Mouse (Mus musculus): Measurements from ENCODE around the gene Osbpl10. TPM values are rescaled to one million over a fixed set of nuclear protein-coding genes. Genes with fewer than 3 reads are reported as not detected.

The Osbpl10 gene
- polyA plus RNA-seq, 1 experiment from 2014 or later: 3.5 TPM

DNA sequence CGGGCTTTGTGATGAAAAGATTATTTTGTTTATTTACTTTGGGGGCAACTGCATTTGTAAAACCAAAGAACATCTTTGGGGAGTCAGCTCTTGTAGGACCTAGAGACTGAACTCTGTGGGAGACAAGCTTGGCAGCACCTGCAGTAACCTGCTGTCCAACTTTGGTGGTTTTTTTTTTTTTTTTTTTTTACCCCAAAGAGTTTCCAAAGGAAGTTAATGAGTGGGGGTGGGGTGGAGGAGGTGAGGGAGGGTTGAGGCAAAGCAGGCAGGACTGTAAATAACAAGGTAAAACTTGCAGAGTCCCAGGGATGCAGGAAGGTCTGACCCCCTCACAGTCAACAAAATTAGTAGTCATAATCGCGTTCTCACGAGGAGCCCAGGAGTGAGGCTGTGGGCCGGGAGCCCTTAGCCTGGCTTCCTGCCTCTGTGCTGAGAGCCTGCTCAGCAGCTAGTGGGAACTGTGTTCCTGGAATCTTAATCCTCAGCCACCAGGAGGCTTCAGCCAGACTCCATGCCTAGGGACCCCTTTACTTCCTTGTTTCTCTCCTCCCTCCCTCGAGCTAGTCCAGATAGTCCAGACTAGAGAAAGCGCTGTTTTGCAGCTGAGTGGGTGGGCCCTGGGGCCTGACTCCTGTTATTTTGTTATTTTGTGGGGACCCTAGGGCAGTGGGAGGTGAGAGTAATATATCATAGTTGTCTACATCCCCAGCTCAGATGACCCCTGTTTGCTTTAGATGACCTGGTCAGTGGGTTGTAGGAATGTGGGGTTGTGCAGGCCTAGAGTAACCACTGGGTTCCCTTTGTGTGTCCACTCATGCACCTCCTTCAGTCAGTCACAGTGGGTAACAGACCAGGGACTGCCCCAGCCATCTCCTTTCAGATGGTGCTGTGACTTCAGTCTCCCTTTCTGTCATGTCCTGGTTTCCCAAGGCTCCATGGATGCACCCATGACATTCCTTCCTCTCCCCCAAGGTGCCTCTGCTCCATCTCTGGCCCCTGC, 236.5 kb downstream of the Osbpl10 start:
- Histone ChIP-seq H3K27ac (peak overlapping the region; percentile 22), H3K9me3 (no peaks in the 10 kb centered on the region), H3K27me3 (no peaks in the 10 kb centered on the region), H3K36me3 (no peaks in the 10 kb centered on the region), H3K4me2 (no peak overlapping the region), H3K4me1 (peaks cover 16% of the 10 kb centered on the region), H3K4me3 (no peak overlapping the region), H3K9ac (no peak overlapping the region)
- WGBS: 21% methylated on average over 7 of the region's 7 CpGs
- ATAC-seq (ENCODE audit: borderline replicate concordance, extremely low read depth, low FRiP score, low TSS enrichment): no peak

DNA sequence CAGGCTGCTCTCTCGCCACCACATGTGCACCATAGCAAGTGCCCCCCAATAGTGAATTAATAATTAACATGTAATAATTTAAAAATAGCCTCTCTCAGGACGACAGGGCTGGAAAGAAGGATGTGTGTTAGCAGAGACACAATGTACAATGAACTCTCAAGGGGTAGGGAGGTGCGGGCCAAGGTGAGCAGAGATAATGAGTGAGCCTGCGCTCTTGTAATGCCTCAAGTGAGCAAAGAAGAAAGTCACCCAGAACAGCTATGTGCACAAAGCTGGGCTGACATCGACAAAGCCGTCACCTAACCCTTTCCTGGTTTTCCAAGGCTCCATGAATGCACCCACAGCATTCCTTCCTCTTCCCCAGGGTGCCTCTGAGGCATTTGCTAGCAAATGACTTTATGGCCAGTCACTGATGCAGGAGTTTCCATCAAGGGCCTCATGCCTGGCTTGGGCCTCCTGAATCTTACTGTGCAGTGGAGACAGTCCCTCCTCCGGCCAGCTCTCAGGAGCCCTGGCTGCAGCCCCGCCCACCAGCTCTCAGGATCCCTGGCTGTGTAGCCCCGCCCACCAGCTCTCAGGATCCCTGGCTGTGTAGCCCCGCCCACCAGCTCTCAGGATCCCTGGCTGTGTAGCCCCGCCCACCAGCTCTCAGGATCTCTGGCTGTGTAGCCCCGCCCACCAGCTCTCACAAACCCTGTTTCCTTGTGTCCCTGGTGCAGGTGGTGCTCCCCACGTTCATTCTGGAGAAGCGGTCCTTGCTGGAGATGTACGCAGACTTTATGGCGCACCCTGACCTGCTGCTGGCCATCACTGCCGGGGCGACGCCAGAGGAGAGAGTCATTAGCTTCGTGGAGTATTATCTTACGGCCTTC, 237.7 kb downstream of the Osbpl10 start:
- no peak overlapping the region for H3K4me3 ChIP-seq
- 0 out of 2 replicates have a peak overlapping the region, but pooled peaks have one; percentile 10 for H3K4me2 ChIP-seq
- WGBS: 25% methylated on average over 21 of the region's 21 CpGs
- peaks cover 16% of the 10 kb centered on the region for H3K4me1 ChIP-seq
- H3K27me3 ChIP-seq: no peaks in the 10 kb centered on the region
- ATAC-seq (ENCODE audit: borderline replicate concordance, extremely low read depth, low FRiP score, low TSS enrichment): peak; percentile 68; the same call in 1 of the 2 replicates
- H3K9me3 ChIP-seq: no peaks in the 10 kb centered on the region
- H3K27ac ChIP-seq: no peak overlapping the region
- no peak overlapping the region for H3K9ac ChIP-seq
- H3K36me3 ChIP-seq: no peaks in the 10 kb centered on the region

DNA sequence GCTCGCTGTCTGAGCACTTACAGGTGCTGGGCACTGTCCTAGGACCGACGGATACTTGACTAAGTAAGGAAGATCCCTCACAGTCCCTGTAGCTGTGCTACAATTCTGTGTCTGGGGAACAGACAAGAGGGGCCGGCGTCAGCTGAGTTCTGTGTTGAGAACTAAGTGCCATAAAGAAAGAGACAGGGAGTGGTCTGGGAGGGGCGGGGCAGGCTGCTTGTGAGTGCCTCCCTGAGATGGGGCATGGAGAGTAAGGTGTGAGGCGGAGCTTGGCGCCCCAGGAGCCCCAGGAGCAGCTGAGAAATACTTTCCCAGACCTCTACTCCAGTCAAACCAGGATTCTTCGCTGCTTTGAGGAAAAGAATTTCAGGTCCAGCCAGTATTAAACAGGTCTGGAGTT, 239.6 kb downstream of the Osbpl10 start:
- no peak overlapping the region for H3K4me3 ChIP-seq
- H3K4me2 ChIP-seq: no peak overlapping the region
- no peak for ATAC-seq (ENCODE audit: borderline replicate concordance, extremely low read depth, low FRiP score, low TSS enrichment)
- H3K27me3 ChIP-seq: no peaks in the 10 kb centered on the region
- peaks cover 16% of the 10 kb centered on the region for H3K4me1 ChIP-seq
- H3K9me3 ChIP-seq: no peaks in the 10 kb centered on the region
- WGBS: 26% methylated on average over 9 of the region's 9 CpGs
- H3K36me3 ChIP-seq: no peaks in the 10 kb centered on the region
- H3K9ac ChIP-seq: no peak overlapping the region
- no peak overlapping the region for H3K27ac ChIP-seq

DNA sequence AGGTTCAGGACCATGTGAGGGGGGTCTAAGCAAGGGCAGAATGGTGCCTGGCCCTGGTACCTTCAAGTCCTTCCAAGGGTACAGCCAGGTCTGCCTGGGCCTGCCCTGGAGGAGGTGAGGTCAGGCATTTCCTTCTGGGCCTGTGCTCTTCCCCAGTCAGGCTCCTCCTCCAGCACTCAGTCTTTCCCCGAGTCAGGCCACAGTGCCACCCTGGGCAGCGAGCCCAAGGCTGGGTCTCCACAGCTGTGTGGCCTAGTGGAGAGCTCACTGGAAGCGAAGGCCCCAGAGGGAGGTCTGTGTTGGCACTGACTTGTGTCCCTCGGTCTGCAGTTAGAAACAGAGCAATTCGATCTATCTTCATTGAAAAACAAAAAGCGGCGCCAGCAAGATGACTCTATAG, 242.1 kb downstream of the Osbpl10 start:
- Histone ChIP-seq H3K9ac (no peak overlapping the region), H3K27ac (no peak overlapping the region), H3K4me2 (no peak overlapping the region), H3K4me3 (no peak overlapping the region), H3K36me3 (no peaks in the 10 kb centered on the region), H3K9me3 (no peaks in the 10 kb centered on the region), H3K4me1 (peaks cover 7% of the 10 kb centered on the region), H3K27me3 (no peaks in the 10 kb centered on the region)
- 72% methylated on average over 7 of the region's 7 CpGs for WGBS
- no peak for ATAC-seq (ENCODE audit: borderline replicate concordance, extremely low read depth, low FRiP score, low TSS enrichment)

- no peak overlapping the region for H3K4me2 ChIP-seq
- no peak overlapping the region for H3K9ac ChIP-seq
- no peak for ATAC-seq (ENCODE audit: borderline replicate concordance, extremely low read depth, low FRiP score, low TSS enrichment)
- 86% methylated on average over 7 of the region's 7 CpGs for WGBS
- H3K27me3 ChIP-seq: no peaks in the 10 kb centered on the region
- no peak overlapping the region for H3K27ac ChIP-seq
- H3K36me3 ChIP-seq: no peaks in the 10 kb centered on the region
- no peaks in the 10 kb centered on the region for H3K4me1 ChIP-seq
- H3K4me3 ChIP-seq: no peak overlapping the region
- no peaks in the 10 kb centered on the region for H3K9me3 ChIP-seq
These were observed 242.9 kb downstream of the Osbpl10 start for GRCm38 (mm10) chr9:115221265-115221664.

- Histone ChIP-seq H3K27ac (no peak overlapping the region), H3K9ac (no peak overlapping the region), H3K9me3 (no peaks in the 10 kb centered on the region), H3K4me1 (no peaks in the 10 kb centered on the region), H3K4me3 (no peak overlapping the region), H3K27me3 (no peaks in the 10 kb centered on the region), H3K36me3 (no peaks in the 10 kb centered on the region), H3K4me2 (no peak overlapping the region)
- 69% methylated on average over 7 of the region's 7 CpGs for WGBS
- no peak for ATAC-seq (ENCODE audit: borderline replicate concordance, extremely low read depth, low FRiP score, low TSS enrichment)
These were observed 246.5 kb downstream of the Osbpl10 start for GRCm38 (mm10) chr9:115224744-115225354.

GRCm38 (mm10) chr9:115229145-115229544, 250.8 kb downstream of the Osbpl10 start:
- ATAC-seq (ENCODE audit: borderline replicate concordance, extremely low read depth, low FRiP score, low TSS enrichment): no peak
- Histone ChIP-seq H3K4me2 (no peak overlapping the region), H3K4me1 (no peaks in the 10 kb centered on the region), H3K36me3 (0 out of 2 replicates have a peak, but pooled peaks cover 5% of the 10 kb centered on the region), H3K27me3 (no peaks in the 10 kb centered on the region), H3K9me3 (no peaks in the 10 kb centered on the region), H3K9ac (no peak overlapping the region), H3K27ac (no peak overlapping the region), H3K4me3 (no peak overlapping the region)
- 62% methylated on average over 4 of the region's 4 CpGs for WGBS

DNA sequence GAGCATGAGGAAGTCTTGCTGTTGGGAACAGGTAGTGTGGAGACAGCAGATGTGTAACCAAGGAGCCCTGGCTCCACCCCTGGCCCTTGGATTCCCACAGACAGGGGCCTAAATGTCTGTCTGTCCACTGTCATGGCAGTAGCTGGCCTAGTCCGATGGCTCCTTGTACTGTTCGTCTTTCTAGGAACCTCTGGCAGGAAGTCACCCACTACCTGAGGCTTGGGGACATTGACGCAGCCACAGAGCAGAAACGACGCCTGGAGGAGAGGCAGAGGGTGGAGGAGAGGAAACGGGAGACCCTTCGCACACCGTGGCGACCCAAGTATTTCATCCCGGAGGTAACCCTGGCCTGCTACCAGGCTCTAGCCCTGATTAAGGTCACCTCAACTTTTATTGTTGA, 251.3 kb downstream of the Osbpl10 start:
- Histone ChIP-seq H3K27me3 (no peaks in the 10 kb centered on the region), H3K27ac (no peak overlapping the region), H3K9ac (no peak overlapping the region), H3K4me2 (no peak overlapping the region), H3K4me3 (no peak overlapping the region), H3K36me3 (0 out of 2 replicates have a peak, but pooled peaks cover 5% of the 10 kb centered on the region), H3K9me3 (no peaks in the 10 kb centered on the region), H3K4me1 (no peaks in the 10 kb centered on the region)
- no peak for ATAC-seq (ENCODE audit: borderline replicate concordance, extremely low read depth, low FRiP score, low TSS enrichment)
- 82% methylated on average over 10 of the region's 10 CpGs for WGBS

GRCm38 (mm10) chr9:115230141-115230540, 251.8 kb downstream of the Osbpl10 start:
- no peak overlapping the region for H3K27ac ChIP-seq
- no peak overlapping the region for H3K4me3 ChIP-seq
- H3K9me3 ChIP-seq: no peaks in the 10 kb centered on the region
- no peak overlapping the region for H3K9ac ChIP-seq
- H3K4me2 ChIP-seq: no peak overlapping the region
- 27% methylated on average over 3 of the region's 3 CpGs for WGBS
- no peaks in the 10 kb centered on the region for H3K4me1 ChIP-seq
- H3K36me3 ChIP-seq: 0 out of 2 replicates have a peak, but pooled peaks cover 5% of the 10 kb centered on the region
- H3K27me3 ChIP-seq: no peaks in the 10 kb centered on the region
- ATAC-seq (ENCODE audit: borderline replicate concordance, extremely low read depth, low FRiP score, low TSS enrichment): no peak

- no peaks in the 10 kb centered on the region for H3K9me3 ChIP-seq
- no peaks in the 10 kb centered on the region for H3K27me3 ChIP-seq
- H3K36me3 ChIP-seq: 0 out of 2 replicates have a peak, but pooled peaks cover 5% of the 10 kb centered on the region
- no peak for ATAC-seq (ENCODE audit: borderline replicate concordance, extremely low read depth, low FRiP score, low TSS enrichment)
- 73% methylated on average over 3 of the region's 3 CpGs for WGBS
- H3K27ac ChIP-seq: no peak overlapping the region
- H3K4me2 ChIP-seq: no peak overlapping the region
- H3K9ac ChIP-seq: no peak overlapping the region
- no peak overlapping the region for H3K4me3 ChIP-seq
- H3K4me1 ChIP-seq: no peaks in the 10 kb centered on the region
These were observed 253.1 kb downstream of the Osbpl10 start for GRCm38 (mm10) chr9:115231476-115231875.

DNA sequence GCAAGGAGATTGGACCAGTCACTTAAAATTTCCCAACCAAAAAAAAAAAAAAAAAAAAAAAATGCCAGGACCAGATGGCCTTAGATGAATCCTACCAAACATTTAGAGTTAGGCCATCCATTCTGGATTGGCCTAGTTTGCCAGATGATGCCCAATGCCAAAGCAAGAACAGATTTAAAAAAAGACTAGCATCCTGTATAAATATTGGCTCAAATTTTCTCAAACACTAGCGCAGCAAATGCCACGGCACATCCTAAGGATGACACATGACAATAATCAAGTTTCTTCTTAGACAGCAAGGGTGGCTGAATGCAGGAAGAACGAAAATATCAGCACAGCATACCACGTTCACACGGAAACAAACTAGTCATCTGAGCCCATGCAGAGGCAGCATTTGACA, 255.4 kb downstream of the Osbpl10 start:
- Histone ChIP-seq H3K4me2 (no peak overlapping the region), H3K9me3 (no peaks in the 10 kb centered on the region), H3K36me3 (peaks cover 8% of the 10 kb centered on the region; the same call in 1 of the 2 replicates), H3K27ac (no peak overlapping the region), H3K4me3 (no peak overlapping the region), H3K4me1 (no peaks in the 10 kb centered on the region), H3K9ac (no peak overlapping the region), H3K27me3 (no peaks in the 10 kb centered on the region)
- 78% methylated on average over 5 of the region's 5 CpGs for WGBS
- no peak for ATAC-seq (ENCODE audit: borderline replicate concordance, extremely low read depth, low FRiP score, low TSS enrichment)

All from lung, embryonic 15.5 days (tissue).